Mouse (Mus musculus) kidney, postnatal 25 days (tissue): ENCODE results near the gene Hoxc10.

Source experiments
- DNase-seq, 2 experiments: peaks; one replicate each; pipeline ENCODE4 v3.0.0; 2021; ENCODE audit warnings: mixed read lengths in 2 of 2

Hoxc10 gene

GRCm38 (mm10) chr15:102945185-102946077 is 21.2 kb upstream of the Hoxc10 start:
- DNase-seq: peak in 1 of 2 experiments; percentile 24

- DNase-seq: peak in 1 of 2 experiments; percentile 23
These were observed 19.3 kb upstream of the Hoxc10 start for GRCm38 (mm10) chr15:102947276-102947675.

GRCm38 (mm10) chr15:102948842-102949241 is 17.8 kb upstream of the Hoxc10 start:
- DNase-seq: no peak

DNA sequence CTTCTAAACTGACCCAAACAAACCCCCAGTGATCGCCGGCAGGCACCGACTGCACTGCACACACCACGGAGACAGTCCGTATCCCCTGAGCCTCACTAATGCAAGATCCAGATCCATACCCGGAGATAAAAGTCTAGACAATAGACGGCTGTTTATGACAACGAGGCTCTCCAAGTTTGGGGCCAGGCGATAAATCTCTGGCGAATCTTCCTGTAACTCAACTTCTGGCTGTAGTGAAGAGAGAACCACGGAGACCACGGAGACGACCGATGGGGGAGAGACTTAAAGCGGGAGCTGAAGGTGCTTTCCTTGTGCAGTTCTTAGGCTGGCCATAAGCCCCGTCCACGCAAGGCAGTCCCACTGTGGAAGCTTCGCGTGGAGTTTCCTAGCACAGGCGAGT is 16.9 kb upstream of the Hoxc10 start:
- DNase-seq: peak in 1 of 2 experiments; percentile 30

- no peak for DNase-seq
These were observed 15.7 kb upstream of the Hoxc10 start for GRCm38 (mm10) chr15:102950877-102951276.

DNA sequence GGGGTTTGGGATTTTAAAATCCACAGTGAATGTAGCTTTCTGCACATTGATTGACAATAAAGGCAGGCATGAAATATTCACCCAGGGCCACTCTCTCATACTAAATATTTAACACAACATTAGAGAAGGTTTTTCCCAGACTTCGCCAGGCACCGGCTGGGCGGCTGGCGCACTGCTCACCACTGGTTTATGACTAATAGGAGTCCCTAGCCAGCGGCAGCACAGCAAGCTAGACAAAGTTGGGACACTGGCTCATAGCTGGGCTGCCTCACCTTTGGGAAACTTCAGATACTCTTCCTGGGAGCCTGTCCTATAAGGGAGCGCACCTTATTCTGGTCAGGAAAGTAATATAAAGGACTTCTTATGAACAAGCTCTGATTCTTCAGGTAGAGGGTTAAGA is 13.0 kb upstream of the Hoxc10 start:
- DNase-seq: peak in 1 of 2 experiments; percentile 32

- DNase-seq: peak in 1 of 2 experiments; percentile 52
These were observed 12.2 kb upstream of the Hoxc10 start, which contains the start of gene Hoxc11 for GRCm38 (mm10) chr15:102954192-102955006. Gene Hoxc11 (plus strand): TSS chr15:102954427.

GRCm38 (mm10) chr15:102955007-102955382 is 11.6 kb upstream of the Hoxc10 start:
- DNase-seq: peak in 1 of 2 experiments; percentile 51

DNA sequence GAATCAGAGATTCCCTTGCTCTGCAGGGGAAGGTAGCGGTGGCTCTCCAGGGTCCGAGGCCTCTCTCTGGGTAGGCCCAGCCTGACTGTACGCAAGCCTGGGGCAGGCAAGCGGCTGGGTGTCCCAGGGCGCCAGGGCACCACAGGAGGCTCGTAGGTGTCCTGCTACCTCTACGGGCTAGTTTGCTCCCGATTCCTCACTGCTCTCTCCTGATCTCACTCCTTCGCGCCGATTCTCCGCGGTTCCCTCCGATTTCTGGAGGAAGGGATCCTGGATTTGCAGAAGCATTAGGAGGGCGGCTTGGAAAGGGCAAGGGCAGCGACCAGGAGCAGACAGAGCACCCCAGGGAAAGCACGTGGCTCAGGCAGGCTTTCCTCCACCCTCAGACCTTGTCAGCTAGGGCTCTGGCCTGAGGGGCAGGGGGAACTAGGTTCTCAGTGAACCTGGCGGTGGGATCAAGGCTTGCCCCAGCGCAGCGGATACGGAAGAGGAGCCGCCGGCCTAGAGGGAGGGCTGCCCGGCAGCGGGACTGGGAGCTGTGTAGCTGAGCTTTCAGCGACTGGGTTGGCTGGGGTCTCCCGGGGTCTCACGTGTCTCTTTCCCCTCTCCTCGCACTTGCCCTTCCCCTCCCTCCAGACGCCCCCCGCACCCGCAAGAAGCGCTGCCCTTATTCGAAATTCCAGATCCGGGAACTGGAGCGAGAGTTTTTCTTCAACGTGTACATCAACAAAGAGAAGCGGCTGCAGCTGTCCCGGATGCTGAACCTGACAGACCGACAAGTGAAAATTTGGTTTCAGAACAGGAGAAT is 10.6 kb upstream of the Hoxc10 start:
- DNase-seq: peak in 1 of 2 experiments; percentile 65

- DNase-seq: peak in 1 of 2 experiments; percentile 37
These were observed 9.7 kb upstream of the Hoxc10 start for GRCm38 (mm10) chr15:102956906-102957305.

DNA sequence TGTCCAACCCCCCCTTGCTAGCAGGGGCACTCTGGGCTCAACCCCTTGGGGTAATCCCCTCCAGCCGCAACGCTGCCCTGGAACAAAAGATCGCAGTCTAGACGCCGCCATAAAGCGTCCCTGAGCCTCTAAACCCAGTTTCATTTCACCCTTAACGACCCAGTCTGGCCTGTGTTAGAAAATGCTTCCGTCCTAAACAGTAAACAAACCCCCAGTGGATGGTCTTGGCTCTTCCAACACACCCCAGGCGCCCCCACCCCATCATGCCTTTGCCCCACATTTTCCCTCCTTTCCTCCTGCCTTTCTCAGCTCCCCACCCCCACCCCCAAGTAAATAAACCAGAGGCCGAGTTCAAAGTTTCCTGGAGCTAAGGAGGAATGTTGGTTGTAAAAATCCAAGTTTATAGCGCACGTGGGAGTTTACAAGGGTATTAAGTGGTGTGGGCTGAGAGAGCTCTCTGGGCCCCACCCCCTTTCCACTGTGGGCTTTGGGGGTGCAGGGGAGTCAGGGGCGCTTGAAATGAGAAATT is 6.9 kb upstream of the Hoxc10 start:
- no peak for DNase-seq

GRCm38 (mm10) chr15:102961728-102962127 is 4.9 kb upstream of the Hoxc10 start:
- peak in 1 of 2 experiments; percentile 62 for DNase-seq

DNA sequence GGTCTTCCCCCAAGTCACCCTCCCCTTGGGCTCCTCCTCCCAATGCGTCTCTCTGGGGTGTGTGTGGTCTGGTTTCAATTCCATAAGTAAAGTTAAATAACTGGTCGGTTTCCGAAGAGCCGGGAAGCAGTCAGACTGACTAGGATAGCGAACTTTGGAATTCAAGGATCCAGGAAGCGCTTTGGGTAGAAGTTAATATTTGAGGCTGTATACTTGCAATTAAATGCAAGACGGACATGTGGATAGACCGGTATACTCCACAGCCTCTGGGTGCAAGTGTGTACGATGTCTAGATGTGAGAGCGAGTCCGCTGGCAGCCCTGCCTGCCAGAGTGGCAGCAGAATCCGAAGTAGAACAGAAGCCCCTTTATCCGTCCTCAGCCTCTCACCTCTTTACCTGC is 4.1 kb upstream of the Hoxc10 start:
- peak in 1 of 2 experiments; percentile 34 for DNase-seq

DNA sequence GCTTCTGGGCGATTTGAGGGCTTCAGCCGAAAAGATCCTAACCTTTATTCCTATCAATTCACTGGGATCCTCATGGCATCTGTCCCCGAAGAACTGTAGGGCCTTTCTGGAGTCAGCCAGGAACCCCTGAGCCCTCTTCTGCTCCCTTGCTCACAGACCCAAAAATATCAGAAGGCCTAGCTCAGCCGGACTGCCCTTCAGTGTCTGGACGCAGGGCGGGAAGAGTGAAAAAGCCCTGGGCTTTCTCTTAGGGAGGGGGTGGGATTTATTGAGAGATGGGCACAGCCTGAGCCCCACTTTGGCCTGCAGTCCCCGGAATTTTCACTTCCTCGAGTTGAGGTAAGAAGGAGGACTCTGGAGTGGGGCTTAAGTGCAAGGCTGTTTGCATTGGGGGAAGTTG is 3.3 kb upstream of the Hoxc10 start:
- DNase-seq: peak in 1 of 2 experiments; percentile 49

DNA sequence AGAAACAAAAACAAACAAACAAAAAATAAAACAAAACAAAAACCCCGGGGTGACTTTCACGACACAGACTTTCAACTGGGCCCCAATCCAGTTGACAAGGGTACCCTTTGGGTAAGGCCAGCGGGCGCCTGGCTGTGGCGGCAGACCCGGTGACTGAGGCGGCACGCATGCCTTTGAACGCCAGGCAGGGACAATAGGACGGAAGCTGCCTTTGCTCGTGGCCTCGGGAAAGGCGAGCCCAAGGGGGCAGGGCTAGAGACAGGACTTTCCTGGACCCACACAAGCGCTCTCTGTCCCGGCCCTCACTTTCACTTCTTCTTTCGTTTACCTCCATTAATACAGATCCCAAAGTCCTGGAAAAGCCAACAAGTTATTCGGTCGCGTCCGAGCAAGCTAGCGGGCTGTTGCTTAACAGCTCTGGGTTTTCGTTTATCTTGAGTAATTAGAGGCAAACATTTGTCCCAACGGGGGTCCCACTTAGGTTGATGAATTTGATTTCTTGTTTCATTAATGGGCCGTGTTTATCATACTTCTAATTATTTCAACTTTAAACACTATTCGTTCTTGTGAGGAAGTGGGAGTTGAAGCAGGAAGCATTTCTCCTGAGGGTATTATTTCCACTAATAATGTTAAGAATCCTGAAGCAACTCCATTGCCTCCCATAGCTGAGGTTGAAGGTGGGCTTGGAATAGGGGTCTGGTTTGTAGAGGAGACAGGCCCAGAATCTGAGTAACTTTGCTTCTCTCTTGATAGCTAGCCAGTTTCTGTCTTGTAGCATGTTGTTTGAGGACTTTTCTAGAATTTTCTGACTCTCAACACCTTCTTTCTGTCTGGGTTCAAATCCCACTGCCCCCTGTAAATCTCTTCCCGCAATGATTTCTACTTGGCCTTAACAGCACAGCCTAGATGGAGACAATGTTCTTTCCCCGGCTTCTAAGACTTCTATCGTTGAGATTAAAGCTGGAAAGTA is 2.6 kb upstream of the Hoxc10 start:
- DNase-seq: peak; percentile 74 to 87

- peak in 1 of 2 experiments; percentile 47 for DNase-seq
These were observed 1.3 kb upstream of the Hoxc10 start for GRCm38 (mm10) chr15:102965003-102965891.

GRCm38 (mm10) chr15:102965892-102966775 is 462 bp upstream of the Hoxc10 start:
- peak; percentile 96 to 99 for DNase-seq

- no peak for DNase-seq
These were observed 615 bp downstream of the Hoxc10 start, which contains the start of gene Hoxc5 for GRCm38 (mm10) chr15:102967312-102967510. Gene Hoxc5 (plus strand): TSS chr15:102967443.
